In the genomic region with DNA sequence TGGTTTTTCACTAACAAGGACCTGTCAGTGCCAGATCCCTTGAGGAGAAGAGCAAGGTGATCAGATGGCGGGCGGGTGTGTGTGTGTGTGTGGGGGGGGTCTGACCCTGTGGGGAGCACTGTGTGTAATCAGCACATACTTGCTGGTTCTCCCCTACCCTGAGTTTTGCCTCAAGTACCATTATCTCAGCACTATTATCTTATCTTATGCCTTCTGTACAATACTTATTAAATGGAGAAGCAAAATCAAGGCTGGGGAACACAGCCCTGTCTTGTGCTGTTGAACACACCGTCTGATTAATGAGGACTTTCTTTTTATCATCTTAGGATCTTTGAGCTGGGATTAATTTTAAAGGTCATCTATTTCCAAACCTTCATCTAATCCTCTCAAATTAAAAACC, we compare ENCODE assay signal across 16 mouse cellular contexts.
"Had no signal": no experiment of that assay in that cellular context is flagged by ENCODE, and none has a peak within 500 bp of the region (broad histone marks: within the 10 kb centered on the region; RNA-seq: fewer than 3 reads in every experiment).

No protein-coding gene starts in this region.

- H3K4me1 ChIP-seq: stomach, embryonic 15.5 days had no signal

- H3K27me3 ChIP-seq: neural tube, embryonic 13.5 days; neural tube, embryonic 15.5 days; stomach, embryonic 15.5 days had no signal

- H3K36me3 ChIP-seq: neural tube, embryonic 13.5 days; neural tube, embryonic 15.5 days; stomach, embryonic 15.5 days had no signal

- H3K9ac ChIP-seq: neural tube, embryonic 13.5 days; neural tube, embryonic 15.5 days; stomach, embryonic 15.5 days had no signal

- H3K9me3 ChIP-seq: neural tube, embryonic 15.5 days; stomach, embryonic 15.5 days had no signal

- H3K27ac ChIP-seq: neural tube, embryonic 13.5 days; neural tube, embryonic 15.5 days; stomach, embryonic 15.5 days; stomach, postnatal 0 days had no signal

- H3K4me3 ChIP-seq: neural tube, embryonic 13.5 days; neural tube, embryonic 15.5 days; stomach, embryonic 15.5 days had no signal

- DNase-seq: retina, postnatal 1 day; right cerebral cortex, adult 18-20 months; right cerebral cortex, postnatal 14 days; right cerebral cortex, postnatal 25 days; right cerebral cortex, postnatal 4 days; spleen, adult 18-20 months; thymus, adult 18-20 months; thymus, adult 2 months; thymus, postnatal 14 days; thymus, postnatal 25 days; thymus, postnatal 36 days; thymus, postnatal 4 days had no signal
